Mouse (Mus musculus) testis, postnatal 14 days (tissue): Measurements from ENCODE around the gene Gm7697.
"Not testable (repeated sequence)": the region's sequence is repeated elsewhere in the genome, so short reads cannot be mapped to it uniquely, and the experiment has no call there.

Source experiments
- DNase-seq: peaks from one replicate; pipeline ENCODE4 v3.0.0; 2021; ENCODE audit warnings: low spot score

Gene Gm7697

GRCm38 (mm10) chr8:69522876-69523275, at the start of gene Gm7697:
Gene Gm7697, minus strand, starts transcription at chr8:69522976.
- not testable (repeated sequence) for DNase-seq

GRCm38 (mm10) chr8:69551249-69551648, 28.5 kb upstream of the Gm7697 start:
- DNase-seq = peak; percentile 16

- DNase-seq = not testable (repeated sequence)
Observed at GRCm38 (mm10) chr8:69549556-69549955, 26.8 kb upstream of the Gm7697 start.

- DNase-seq = not testable (repeated sequence)
Observed at GRCm38 (mm10) chr8:69548114-69548513, 25.3 kb upstream of the Gm7697 start.

GRCm38 (mm10) chr8:69547208-69547607, 24.4 kb upstream of the Gm7697 start:
- DNase-seq = not testable (repeated sequence)

GRCm38 (mm10) chr8:69545020-69545419, 22.2 kb upstream of the Gm7697 start:
- DNase-seq = not testable (repeated sequence)

GRCm38 (mm10) chr8:69544511-69544910, 21.7 kb upstream of the Gm7697 start:
- not testable (repeated sequence) for DNase-seq

- DNase-seq = not testable (repeated sequence)
Observed at GRCm38 (mm10) chr8:69543984-69544383, 21.2 kb upstream of the Gm7697 start.

GRCm38 (mm10) chr8:69540764-69541163, 18.0 kb upstream of the Gm7697 start:
- not testable (repeated sequence) for DNase-seq

GRCm38 (mm10) chr8:69540331-69540730, 17.6 kb upstream of the Gm7697 start:
- not testable (repeated sequence) for DNase-seq

GRCm38 (mm10) chr8:69474946-69475345, 47.8 kb downstream of the Gm7697 start:
- DNase-seq = not testable (repeated sequence)

- not testable (repeated sequence) for DNase-seq
Observed at GRCm38 (mm10) chr8:69453465-69453864, 69.3 kb downstream of the Gm7697 start, which contains the start of gene Gm9495. Gene Gm9495, minus strand, starts transcription at chr8:69453565.
